Mouse (Mus musculus) ES-CJ7 (cell line): ENCODE data around the gene Gm19426.
A peak's percentile ranks its signal among the peaks of the same experiment; 100 is the strongest.

Experiments used
- DNase-seq: peaks from one replicate; pipeline ENCODE4 v3.0.0; 2011; ENCODE audit warnings: low read depth, low spot score

The Gm19426 gene

DNA sequence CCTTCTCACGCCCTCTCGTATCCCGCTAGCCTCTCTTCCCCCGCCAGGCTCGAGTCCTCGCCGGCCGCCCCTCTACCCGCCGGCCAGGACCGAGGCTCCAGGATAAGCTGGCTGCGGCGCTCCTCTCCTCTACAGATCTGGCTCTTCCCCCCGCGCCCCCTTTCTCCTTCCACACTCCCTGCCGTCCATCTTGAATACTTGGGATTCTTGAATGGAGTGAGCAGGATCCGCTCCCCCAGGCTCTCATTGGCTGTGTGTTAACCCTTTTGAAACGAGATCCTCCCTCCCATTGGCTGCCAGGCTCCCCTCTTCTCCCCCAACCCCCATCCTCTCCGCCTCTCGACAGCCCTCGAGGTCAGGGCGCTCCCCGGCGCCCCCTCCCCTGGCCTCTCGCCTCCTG lies at the start of gene Gm19426:
TSS of gene Gm19426 (minus strand) at position 95 of the 400 bp plus-strand sequence.
- peak; percentile 98 for DNase-seq

DNA sequence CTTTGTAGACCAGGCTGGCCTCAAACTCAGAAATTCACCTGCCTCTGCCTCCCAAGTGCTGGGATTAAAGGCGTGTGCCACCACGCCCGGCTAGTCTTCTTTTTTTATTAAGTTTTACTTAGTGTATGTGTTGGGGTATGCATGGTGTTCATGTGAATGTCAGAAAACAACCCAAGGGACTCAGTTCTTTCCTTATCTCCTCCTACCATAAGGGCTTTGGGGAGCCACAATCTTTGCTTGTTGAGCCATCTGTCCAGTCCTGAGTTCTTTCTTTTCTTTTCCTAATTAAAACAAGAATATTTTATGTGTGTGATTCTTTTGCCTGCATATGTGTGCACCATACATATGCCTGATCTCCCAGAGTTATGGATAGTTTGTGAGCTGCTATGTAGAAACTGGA lies 49.7 kb upstream of the Gm19426 start:
- DNase-seq: no peak

DNA sequence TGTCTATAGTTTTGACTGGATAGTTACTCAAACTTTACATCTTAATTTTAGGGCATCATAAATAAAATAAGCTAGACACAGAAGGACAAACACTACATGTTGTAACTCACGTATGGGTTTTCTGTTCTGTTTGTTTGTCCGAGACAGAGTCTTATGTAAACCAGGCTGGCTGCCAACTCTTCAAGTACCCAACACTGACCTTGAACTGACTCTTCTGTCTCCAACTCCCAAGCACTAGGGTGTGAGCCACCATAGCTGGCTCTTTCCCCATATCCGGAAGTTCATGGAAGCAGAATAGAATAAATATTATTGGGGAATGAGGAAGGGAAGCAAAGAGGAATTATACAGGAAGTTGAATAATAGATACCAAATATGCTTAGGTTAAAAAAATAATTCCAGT lies 49.1 kb upstream of the Gm19426 start:
- DNase-seq: no peak

DNA sequence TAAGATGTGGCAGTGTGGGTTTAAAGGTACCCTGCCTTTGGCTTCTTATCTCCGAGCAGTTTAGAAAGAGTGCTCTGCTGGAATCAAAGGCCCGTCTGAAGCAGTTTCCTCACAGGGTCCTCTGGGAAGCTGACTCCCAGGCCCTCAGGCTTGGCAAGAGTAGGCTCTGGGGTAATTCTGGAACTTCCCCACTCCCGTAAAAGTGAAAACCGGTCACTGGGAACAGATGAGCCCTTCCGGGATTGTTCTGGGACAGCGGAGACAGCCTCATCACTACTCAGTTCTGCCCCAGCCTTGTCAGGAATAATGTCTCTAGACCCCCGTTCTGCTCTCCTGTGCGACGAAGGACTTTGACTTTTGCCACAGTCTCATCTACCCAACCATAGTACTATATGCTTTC lies 47.0 kb upstream of the Gm19426 start:
- no peak for DNase-seq

DNA sequence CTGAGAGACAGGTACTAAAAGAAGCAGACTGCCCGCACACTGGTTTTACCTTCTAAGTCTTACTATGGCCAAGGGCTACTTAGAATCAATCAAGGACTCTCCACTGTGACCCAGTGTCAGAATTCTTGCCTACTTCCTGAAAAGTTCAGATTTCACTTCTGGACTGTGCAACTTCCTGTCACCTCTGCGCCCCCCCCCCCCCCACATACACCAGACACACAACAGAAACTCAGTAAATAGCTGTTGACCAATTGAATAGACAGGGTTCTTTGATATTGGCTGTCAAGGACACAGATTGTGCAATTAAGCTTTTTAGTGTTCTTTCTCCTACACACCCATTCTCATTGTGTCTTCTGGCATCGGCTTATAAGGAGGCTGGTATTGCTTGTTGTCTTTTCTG lies 44.9 kb upstream of the Gm19426 start:
- no peak for DNase-seq

DNA sequence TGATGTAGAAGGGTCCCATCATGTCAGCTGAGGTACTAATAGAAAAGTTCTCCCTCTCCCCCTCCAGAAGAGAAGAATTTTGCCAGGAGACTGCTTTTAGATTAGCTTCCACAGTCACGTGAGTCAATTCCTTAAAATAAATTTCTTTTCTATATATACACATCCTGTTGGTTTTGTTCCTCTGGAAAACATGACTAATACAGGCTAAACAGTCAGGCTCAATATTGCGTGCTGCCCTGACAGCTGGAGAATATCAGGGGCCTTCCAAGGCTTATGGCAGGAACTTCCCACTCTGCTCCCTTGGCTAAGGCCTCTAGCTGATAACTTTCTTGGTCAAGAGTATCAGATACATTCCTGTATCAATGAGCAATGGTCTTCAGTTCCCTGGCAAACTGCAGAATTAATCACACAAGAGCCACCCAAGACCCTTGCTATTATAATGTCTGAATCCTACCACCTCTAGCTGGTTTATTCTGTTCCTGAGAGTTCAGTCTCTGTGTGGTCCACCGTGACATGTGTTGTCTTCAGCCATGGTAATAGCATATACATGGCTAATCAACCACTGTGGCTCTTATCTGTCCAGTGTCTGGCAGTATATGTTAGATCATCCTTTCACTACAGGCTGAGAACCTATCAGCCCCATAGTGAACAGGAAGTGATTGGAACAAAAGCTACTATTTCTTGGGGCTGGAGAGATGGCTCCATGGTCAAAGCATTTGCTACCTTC lies 40.5 kb upstream of the Gm19426 start:
- no peak for DNase-seq

DNA sequence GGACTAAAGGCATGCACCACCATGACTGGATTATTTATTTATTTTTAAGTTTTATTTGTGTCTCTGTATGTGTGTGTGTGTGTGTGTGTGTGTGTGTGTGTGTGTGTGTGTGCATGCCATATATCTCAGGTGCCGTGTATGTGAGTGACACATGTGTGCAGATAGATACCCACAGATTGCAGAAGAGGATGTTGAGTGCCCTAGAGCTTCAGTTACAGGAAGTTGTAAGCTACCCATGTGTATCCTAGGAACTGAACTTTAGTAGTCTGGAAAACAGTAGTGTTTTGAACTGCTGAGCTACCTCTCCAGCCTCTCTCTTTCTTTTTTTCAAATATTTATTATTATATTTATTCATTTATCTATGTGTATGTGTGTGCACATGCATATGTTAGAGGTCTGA lies 39.9 kb upstream of the Gm19426 start:
- DNase-seq: no peak

DNA sequence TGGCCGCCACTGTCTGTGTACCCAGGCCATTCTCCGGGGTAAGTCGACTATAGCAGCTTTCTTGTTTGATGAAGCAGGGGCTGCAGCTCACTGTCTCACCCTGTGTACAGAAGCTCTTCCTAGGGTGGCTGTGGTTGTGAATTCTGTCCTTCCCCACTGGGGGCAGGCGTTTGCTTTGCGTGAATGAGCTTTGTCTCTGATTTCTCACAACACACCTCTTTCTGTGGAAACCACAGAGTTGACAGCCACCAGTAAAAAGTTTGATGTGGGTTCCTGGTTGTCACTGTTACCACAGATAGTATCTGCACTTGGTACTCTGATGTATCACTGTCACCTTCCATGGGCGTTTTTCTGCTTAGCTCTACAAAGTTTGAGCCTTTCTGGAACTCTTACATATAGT lies 35.8 kb upstream of the Gm19426 start:
- DNase-seq: peak; percentile 67

DNA sequence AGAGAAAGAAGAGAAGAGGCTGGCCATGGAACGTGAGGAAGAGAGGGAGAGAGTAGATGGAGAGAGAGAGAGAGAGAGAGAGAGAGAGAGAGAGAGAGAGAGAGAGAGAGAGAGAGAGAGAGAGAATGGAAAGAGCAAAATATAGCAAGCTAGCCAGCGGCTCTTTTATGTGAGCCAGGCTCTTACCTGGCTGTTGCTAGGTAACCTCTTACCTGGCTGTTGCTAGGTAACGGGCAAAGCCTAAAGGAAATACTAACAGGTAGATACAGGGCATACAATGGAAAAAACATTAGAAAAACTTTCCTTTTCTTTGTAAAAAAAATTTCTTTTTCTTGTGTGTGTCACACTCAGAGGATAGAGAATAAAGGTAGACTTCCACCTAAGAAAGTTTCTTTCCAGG lies 34.3 kb upstream of the Gm19426 start:
- no peak for DNase-seq

DNA sequence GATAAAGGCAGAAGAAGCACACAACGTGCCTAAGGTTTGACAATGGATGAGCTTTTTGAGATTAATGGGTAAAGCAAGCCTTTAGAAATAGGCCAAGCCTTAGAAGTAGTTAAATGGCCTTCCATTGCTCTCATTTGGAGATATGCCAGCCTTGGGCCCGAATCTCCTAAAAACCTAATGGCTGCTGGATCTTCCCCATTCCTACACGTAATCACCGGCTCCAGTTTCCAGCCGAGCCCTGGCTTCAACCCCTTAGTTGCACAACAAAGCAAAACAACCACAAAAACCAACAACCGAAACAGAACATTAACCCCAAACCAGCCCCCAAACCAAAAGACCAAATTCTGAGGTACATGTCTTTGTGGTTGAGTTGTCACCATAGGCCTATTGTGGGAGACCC lies 32.2 kb upstream of the Gm19426 start:
- DNase-seq: no peak

DNA sequence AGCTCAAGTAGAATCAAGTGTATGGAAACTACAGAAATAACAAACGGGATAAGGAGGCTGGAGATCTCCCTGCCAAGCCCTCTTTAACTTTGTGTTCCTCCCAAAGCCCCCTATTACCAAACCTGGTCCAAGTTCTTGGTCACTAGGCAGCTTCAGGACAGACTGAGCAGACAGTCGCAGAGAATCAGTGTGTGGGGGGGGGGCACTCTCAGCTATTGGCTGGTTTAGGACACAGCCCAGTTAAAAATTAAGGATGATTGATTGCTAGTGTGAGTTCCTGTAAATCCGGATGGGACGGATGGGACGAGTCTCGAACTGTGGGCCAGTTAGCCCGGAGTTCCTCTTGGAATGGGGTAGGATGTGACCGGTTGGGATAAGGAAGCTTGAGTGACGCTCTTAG lies 31.8 kb upstream of the Gm19426 start, which contains the start of gene Serping1:
TSS of gene Serping1 (minus strand) at position 204 of the 400 bp plus-strand sequence.
- no peak for DNase-seq

DNA sequence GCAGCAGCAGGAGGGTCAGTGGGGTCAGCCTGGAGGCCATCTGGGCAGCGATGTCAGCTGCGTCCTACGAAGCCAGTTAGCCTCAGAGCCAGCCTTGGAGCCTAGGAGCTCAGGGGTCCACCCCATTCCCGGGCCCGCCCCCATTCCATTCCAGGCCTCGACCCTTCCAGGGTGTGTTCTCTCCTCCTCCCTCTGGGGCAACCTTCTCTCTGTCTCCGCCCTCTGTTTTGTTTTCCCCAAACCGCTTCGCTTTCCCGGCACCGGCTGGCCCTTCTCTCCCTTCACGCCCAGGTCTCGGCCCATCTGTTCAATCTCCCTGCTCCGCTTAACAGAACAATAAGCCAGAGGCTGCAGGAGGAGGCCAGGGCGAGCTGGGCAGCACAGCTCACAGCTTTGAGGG lies 31.3 kb upstream of the Gm19426 start:
- DNase-seq: peak; percentile 86

DNA sequence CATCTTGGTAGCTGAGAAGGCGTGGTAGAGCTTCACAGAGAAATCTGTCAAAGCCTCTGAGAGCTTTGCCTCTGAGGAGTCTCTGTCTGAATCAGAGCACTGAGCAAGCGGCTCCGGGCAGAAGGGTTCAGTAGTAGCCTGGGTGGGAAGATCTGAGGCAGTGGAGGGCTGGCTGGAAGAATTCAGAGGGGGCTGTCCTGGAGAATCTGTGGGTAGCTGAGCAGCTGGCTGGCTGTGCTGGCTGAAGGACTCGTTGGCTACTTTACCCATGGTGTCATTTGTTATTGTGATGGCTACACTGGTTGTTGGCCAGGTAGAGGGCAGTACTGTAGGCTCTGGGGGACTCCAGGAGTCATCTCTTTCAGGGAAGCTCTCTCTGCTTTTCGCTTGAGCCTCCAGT lies 29.7 kb upstream of the Gm19426 start:
- no peak for DNase-seq

DNA sequence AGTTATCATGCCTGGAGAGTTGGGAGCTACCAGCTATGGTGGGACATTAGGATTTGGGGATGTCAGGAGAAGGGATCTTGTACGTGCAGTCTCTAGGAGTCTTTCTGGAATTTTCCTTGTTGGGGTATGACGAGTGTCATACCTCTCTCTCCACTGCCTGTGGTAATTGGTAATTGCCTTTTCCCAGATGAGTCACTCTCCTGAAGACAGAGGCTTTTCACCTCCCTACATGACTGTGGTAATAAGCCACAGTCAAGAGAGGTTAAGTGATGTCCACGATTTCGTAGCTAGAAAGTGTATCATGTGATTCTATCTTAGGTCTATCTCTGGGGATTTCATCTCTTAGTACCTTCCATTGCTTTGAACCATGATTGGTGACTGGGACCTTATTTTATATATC lies 29.0 kb upstream of the Gm19426 start:
- DNase-seq: no peak

DNA sequence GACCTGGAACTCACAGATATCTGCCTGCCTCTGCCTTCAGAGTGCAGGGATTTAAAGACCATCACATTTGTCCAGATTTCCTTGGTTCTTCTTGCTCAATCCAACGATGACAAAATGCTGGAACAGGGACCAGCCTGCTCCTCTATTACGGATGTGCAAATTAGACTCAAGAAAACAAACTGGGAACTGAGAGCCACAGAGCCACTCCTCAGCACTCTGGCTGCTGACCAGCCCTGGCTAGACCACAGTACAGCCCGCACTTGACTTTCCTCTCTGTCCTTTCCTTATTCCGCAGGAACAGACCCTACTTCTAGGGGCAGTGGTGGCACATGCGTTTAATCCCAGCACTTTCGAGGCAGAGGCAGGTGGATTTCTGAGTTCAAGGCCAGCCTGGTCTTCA lies 27.0 kb upstream of the Gm19426 start:
- no peak for DNase-seq

DNA sequence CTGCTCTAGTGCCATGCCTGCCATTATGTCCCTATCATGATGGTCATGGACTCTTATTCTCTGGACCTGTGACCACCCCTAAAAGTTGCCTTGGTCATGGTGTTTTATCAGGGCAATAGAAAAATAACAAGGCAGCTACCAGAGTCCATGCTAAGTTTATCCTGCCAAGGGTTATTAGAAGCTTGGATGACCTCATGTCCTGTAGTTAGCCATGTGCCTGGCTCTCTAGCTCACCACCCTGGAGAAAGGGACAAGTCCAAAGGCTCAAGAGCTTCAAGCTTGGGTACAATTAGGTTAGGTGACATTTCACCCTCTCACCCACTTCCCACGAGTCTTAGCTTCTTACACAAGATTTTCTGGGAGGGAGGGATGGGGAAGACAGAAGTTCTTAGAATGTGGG lies 19.4 kb upstream of the Gm19426 start:
- DNase-seq: no peak

DNA sequence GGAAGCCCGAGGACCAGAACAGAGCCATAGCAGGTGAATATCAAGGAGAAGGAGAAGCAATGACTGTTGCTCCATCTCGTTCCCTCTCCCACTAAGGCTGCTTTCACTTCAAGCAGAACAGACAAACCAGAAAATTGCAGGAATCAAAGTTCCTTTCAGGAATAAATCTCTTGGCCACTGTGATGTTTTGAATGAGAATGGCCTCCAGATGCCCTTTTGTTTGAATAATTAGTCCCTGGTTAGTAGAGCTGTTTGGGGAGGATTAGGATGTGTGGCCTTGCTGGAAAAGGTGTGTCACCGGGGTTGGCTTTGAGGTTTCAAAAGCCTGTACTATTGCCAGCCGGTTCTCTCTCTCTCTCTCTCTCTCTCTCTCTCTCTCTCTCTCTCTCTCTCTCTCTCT lies 18.8 kb upstream of the Gm19426 start:
- DNase-seq: peak; percentile 71

DNA sequence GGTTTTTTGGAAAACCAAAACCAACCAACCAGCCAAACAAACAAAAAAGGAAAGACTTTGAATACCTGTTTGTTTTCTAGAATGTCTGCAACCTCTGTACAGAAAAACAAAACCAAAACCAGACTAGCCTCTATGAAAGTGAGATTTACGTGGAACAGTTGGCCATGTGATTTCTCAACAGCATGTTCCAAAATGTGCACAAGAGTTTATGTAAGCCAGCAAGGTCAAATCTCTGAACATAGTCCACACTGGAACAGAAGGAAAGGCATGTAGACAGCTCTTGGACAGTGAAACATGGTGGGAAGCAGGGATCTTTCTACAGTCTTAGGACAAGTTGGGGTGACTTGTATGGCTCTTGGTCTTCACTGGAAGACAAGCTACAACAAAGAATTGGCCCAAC lies 18.4 kb upstream of the Gm19426 start:
- DNase-seq: no peak

DNA sequence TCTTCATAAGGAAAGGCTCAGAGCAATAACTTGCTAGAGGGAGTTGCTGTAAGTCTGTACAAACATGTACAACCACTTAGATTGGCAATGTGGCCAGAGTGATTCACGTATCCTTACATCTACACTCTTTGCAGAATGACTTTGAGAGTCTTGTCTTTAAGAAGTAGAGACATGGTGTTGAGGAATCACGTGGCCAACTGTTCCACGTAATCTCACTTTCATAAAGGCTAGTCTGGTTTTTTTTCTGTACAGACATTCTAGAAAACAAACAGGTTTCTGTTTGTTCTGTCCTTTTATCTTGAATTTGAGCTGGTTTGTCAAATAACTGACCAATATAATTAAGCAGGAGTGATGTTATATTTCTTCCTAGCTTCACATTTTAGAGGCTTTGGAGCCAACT lies 17.9 kb upstream of the Gm19426 start:
- DNase-seq: no peak

DNA sequence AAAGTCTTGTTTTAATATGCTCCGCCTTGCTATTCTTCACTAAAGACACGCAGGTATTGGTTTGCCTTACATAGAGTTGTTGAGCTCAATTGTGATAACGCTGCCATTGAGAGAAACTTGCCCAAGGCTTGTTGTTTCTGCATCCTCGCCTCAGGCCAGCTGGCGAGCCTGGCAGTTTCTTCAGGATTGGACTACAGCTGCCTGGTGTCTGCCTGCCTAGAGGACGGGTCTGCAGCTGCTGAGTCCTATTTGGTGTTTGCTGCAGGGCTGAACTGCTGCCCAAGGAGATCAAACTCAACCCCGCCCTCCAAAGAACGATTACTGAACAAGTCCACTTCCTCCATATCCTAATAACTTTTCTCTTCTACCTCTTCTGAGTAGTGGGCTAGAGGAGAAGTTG lies 17.3 kb upstream of the Gm19426 start:
- DNase-seq: no peak

DNA sequence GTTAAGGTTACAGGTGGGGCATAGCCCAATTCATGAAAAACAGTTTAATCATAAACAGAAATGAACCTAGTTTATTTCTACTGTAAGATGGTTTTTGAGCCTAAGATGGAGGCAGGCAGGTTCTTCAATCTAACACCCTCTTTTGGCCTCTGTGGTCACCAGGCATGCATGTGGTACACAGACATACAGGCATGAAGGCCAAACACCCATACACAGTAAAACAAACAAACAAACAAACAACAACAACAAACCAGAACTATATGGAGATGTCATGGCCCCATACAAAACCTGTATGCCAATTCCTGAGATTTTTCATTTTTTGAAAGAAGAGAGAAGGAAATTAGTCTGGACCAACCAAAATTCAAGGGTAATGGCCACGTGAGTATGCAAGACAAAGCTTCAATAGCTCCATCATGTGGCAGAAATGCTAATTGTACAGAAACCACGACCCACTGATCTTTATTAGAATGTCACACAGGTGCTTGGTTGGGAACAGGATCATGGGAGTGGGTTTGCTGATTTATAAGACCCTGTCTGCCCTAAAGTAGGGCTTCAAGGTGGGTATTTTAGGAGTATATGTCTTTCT lies 15.2 kb upstream of the Gm19426 start:
- DNase-seq: peak; percentile 65

DNA sequence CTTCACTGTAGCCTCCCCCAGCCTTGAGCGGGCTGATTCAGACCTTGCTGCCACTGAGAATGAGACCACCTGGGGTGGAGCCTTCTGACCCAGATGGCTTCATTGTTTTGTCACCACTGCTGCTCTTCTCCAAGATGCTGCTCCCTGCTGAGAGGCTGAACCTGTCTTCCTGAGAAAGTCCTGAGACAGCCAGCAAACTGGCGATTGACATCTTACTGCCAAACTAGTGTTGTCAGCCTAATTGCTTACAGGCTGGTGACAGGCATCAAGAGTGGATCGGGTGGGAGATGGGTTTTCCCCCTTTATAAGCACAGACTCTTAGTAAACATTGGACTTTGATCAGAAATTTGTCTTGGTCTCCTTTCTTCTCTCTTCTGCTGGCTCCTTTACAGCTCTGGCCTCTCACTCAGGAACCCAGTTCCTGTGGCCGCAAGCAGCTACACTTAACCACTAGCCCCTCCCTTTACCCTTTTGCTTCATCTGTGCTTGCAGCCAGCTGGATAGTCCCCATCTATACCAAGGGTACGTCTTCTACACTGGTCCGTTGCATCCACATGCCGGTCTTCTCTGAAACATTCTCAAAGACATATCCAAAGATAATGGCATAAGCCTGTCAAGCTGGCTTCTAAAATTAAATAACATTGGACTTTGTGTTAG lies 13.7 kb upstream of the Gm19426 start:
- peak; percentile 57 for DNase-seq

DNA sequence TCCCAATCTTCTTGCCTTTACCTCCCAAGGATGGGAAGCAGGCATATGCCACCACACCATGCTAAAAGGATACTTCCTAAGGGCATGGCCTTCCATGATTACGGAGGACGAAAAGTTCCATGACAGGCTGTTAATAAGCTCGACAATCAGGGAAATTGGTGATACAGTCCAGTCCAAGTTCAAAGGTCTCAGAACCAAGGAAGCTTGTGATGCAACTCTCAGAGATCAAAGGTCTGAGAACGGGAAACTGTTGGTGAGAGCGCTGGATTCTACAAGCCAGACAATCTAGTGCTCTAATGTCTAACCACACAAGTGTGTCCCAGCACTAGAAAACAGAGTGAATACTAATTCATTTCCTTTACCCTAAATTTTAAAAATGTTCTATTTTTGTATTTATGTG lies 12.8 kb upstream of the Gm19426 start:
- no peak for DNase-seq
